Mouse (Mus musculus) spleen, adult 2 months (tissue): ENCODE measurements around the gene Klf1. TPM values are rescaled to one million over a fixed set of nuclear protein-coding genes. Genes with fewer than 3 reads are reported as not detected.
A peak's percentile ranks its signal among the peaks of the same experiment; 100 is the strongest.

Experiments used
- DNase-seq, 2 experiments: peaks; one replicate each; pipeline versions ENCODE4 v3.0.0 to v3.0.0-alpha.2; 2012 to 2021; ENCODE audit warnings: low spot score in 2 of 2, low read depth in 1 of 2
- H3K27ac ChIP-seq: fragments of 200-500 bp; 2 replicates; pipeline ENCODE4 v1.5.1; 2012; ENCODE audit warnings: low read length, inconsistent platforms; ENCODE audit not compliant: insufficient read depth
- H3K27me3 ChIP-seq: fragments of 200-500 bp; 2 replicates; pipeline ENCODE4 v1.6.1; 2012; ENCODE audit warnings: mild to moderate bottlenecking, moderate library complexity, low read length, inconsistent platforms; ENCODE audit not compliant: control insufficient read depth, insufficient read depth
- H3K36me3 ChIP-seq: fragments of 200-500 bp; 2 replicates; pipeline ENCODE4 v1.6.1; 2012; ENCODE audit warnings: mild to moderate bottlenecking, low read length, inconsistent platforms; ENCODE audit not compliant: control insufficient read depth, insufficient read depth
- H3K4me1 ChIP-seq: fragments of 200-500 bp; 2 replicates; pipeline ENCODE4 v1.6.1; 2011; ENCODE audit warnings: inconsistent platforms; ENCODE audit not compliant: control insufficient read depth, insufficient read depth, insufficient read length
- H3K4me3 ChIP-seq: fragments of 200-500 bp; 2 replicates; pipeline ENCODE4 v1.5.1; 2011; ENCODE audit warnings: mild to moderate bottlenecking, inconsistent platforms; ENCODE audit not compliant: insufficient read depth, insufficient read length; ENCODE audit errors: extremely low read depth
- CTCF ChIP-seq: fragments of 200-500 bp; IDR thresholded peaks from 2 replicates; pipeline ENCODE4 v1.5.1; 2011; ENCODE audit warnings: mild to moderate bottlenecking, inconsistent platforms; ENCODE audit not compliant: insufficient read depth, insufficient read length, insufficient replicate concordance; ENCODE audit errors: extremely low read depth
- POLR2A ChIP-seq: fragments of 200-500 bp; IDR thresholded peaks from 2 replicates; pipeline ENCODE4 v1.6.1; 2011; ENCODE audit warnings: low read depth, low read length, inconsistent platforms
- WGBS: fragments of 180-500 bp; shearing (Covaris S2); methylation state at CpG from one replicate; pipeline ENCODE4 v1.1.7; 2018; 5-methylcytosine and 5-hydroxymethylcytosine counted together
- polyA plus RNA-seq: library from polyadenylated mRNA; depleted of rRNA; stranded (reverse); fragments of >200 nt; gene quantifications from 2 replicates; pipeline ENCODE4 v1.2.3, GENCODE M21; 2012; rRNA removed

Gene Klf1
- polyA plus RNA-seq, result 46.5 and 70.0 TPM in 2 replicates

GRCm38 (mm10) chr8:84901752-84902151, at the start of gene Klf1:
Gene Klf1, plus strand, starts transcription at chr8:84901928.
- Histone ChIP-seq H3K4me3 (peak within 1 kb of the TSS; percentile 66), H3K4me1 (peaks cover 2% of the 10 kb centered on the region; the same call in 1 of the 2 replicates), H3K36me3 (no peaks in the 10 kb centered on the region), H3K27ac (peak within 1 kb of the TSS; percentile 38; the same call in 1 of the 2 replicates), H3K27me3 (no peaks in the 10 kb centered on the region)
- TF ChIP-seq CTCF, result no peak
- no peak for TF ChIP-seq POLR2A
- DNase-seq, result no peak
- 70% methylated on average over 3 of the region's 3 CpGs for WGBS

- Histone ChIP-seq H3K27me3 (no peaks in the 10 kb centered on the region), H3K4me1 (no peaks in the 10 kb centered on the region), H3K4me3 (no peak overlapping the region), H3K36me3 (peaks cover 7% of the 10 kb centered on the region), H3K27ac (no peak overlapping the region)
- 91% methylated on average over 3 of the region's 3 CpGs for WGBS
- DNase-seq, result no peak
- no peak for TF ChIP-seq POLR2A
- TF ChIP-seq CTCF, result no peak
Measured at GRCm38 (mm10) chr8:84856434-84856833, 45.3 kb upstream of the Klf1 start.

GRCm38 (mm10) chr8:84856864-84857441, 44.8 kb upstream of the Klf1 start, which contains the start of gene Farsa:
Gene Farsa, plus strand, starts transcription at chr8:84856989.
- TF ChIP-seq POLR2A (peak; percentile 89), CTCF (no peak)
- Histone ChIP-seq H3K36me3 (peaks cover 9% of the 10 kb centered on the region), H3K27ac (peak within 1 kb of the TSS; percentile 61), H3K4me1 (no peaks in the 10 kb centered on the region), H3K4me3 (peak within 1 kb of the TSS; percentile 68), H3K27me3 (no peaks in the 10 kb centered on the region)
- DNase-seq, result peak; percentile 81 to 87
- WGBS, result under 1% methylated on average over 39 of the region's 39 CpGs

GRCm38 (mm10) chr8:84871376-84872308, 30.1 kb upstream of the Klf1 start, which contains the start of gene Syce2:
Gene Syce2, plus strand, starts transcription at chr8:84872111.
- peak; percentile 67 to 83 for DNase-seq
- peaks cover 10% of the 10 kb centered on the region for H3K4me1 ChIP-seq
- peaks cover 10% of the 10 kb centered on the region for H3K36me3 ChIP-seq
- peak within 1 kb of the TSS; percentile 36 for H3K27ac ChIP-seq
- WGBS, result 4% methylated on average over 46 of the region's 46 CpGs
- TF ChIP-seq POLR2A (no peak), CTCF (no peak)
- H3K4me3 ChIP-seq, result peak within 1 kb of the TSS; percentile 66
- H3K27me3 ChIP-seq, result no peaks in the 10 kb centered on the region

GRCm38 (mm10) chr8:84872309-84872965, 29.3 kb upstream of the Klf1 start:
- peaks cover 7% of the 10 kb centered on the region for H3K36me3 ChIP-seq
- H3K4me3 ChIP-seq, result peak overlapping the region; percentile 66
- 2% methylated on average over 53 of the region's 54 CpGs for WGBS
- peak in 1 of 2 experiments; percentile 12 for DNase-seq
- peaks cover 10% of the 10 kb centered on the region for H3K4me1 ChIP-seq
- no peaks in the 10 kb centered on the region for H3K27me3 ChIP-seq
- TF ChIP-seq CTCF, result no peak
- no peak for TF ChIP-seq POLR2A
- no peak overlapping the region for H3K27ac ChIP-seq

GRCm38 (mm10) chr8:84873016-84873415, 28.7 kb upstream of the Klf1 start:
- H3K4me3 ChIP-seq, result no peak overlapping the region
- no peak for DNase-seq
- H3K4me1 ChIP-seq, result peaks cover 10% of the 10 kb centered on the region
- H3K27me3 ChIP-seq, result no peaks in the 10 kb centered on the region
- no peak overlapping the region for H3K27ac ChIP-seq
- H3K36me3 ChIP-seq, result peaks cover 2% of the 10 kb centered on the region
- WGBS, result 77% methylated on average over 4 of the region's 4 CpGs
- no peak for TF ChIP-seq POLR2A
- TF ChIP-seq CTCF, result no peak
